17 mouse cellular contexts compared by ENCODE assay signal in the genomic region with DNA sequence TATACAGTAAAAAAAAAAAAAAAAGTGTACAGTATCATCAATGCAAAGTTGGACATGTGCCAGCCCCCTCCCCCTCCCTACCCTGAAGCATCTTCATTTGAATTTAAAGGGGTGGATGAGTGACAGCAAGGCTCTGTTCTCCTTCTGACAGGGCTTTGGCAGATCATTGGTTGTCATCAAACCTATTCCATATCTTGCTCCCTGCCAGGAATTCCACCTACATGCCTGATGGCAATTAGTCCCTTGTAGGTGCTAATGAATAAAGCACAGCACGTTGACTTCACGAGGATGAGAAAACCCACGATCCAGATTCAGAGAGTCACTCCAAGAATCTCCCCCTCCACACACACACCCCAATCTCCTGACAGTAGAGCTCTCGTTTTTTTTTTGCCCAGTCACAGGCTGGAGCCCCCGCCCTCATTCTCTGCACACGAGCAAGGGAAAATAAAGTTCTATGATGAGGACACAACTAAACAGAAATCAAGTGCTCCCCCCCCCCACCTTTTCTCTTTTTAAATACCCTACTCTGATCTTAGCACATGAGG.
DNase-seq lines count a peak whose midpoint lies in the region; ATAC-seq and TF ChIP-seq lines count a peak whose summit lies in the region.
"Had no signal": no experiment of that assay in that cellular context is flagged by ENCODE, and none has a peak within 500 bp of the region (broad histone marks: within the 10 kb centered on the region; RNA-seq: fewer than 3 reads in every experiment).

No protein-coding gene starts in this region.

- H3K36me3 ChIP-seq in hindbrain, postnatal 0 days (ENCODE audit: insufficient read depth, low read length): no peaks in the 10 kb centered on the region
- H3K36me3 ChIP-seq: embryonic facial prominence, embryonic 13.5 days; liver, embryonic 13.5 days had no signal

- intact Hi-C loops in gastrocnemius, postnatal 36 days (cut with DNase I): no loop called here

- no peak overlapping the region for H3K9ac ChIP-seq in hindbrain, postnatal 0 days (replicated peaks; ENCODE audit: low read length)
- H3K9ac ChIP-seq: embryonic facial prominence, embryonic 13.5 days; liver, embryonic 13.5 days had no signal

- TF ChIP-seq CTCF in hindbrain, postnatal 0 days (IDR thresholded peaks at IDR 0.05; ENCODE audit: low read depth): no peak

- ATAC-seq in frontal cortex, adult (ENCODE audit: low TSS enrichment): no peak
- ATAC-seq in hindbrain, postnatal 0 days: peak; percentile 61
- ATAC-seq: intestine, postnatal 0 days had no signal

- H3K4me2 ChIP-seq in hindbrain, postnatal 0 days (ENCODE audit: low read depth, low read length): no peak overlapping the region
- H3K4me2 ChIP-seq: embryonic facial prominence, embryonic 13.5 days; liver, embryonic 13.5 days had no signal

- no peaks in the 10 kb centered on the region; the same call in 1 of the 2 replicates for H3K4me1 ChIP-seq in hindbrain, postnatal 0 days (ENCODE audit: insufficient read depth, low read length)
- H3K4me1 ChIP-seq: liver, embryonic 13.5 days had no signal

- WGBS in hindbrain, postnatal 0 days: 40% methylated on average over 6 of the region's 6 CpGs

- H3K27me3 ChIP-seq in hindbrain, postnatal 0 days (ENCODE audit: insufficient read depth, low read length): no peaks in the 10 kb centered on the region
- H3K27me3 ChIP-seq: liver, embryonic 13.5 days had no signal

- peak; percentile 22 to 37 for DNase-seq in frontal cortex, adult 2 months (ENCODE audit: extremely low spot score in 1 of 2, low spot score in 1 of 2)
- peak; percentile 41 for DNase-seq in retina, postnatal 1 day
- DNase-seq in retina, embryonic 14.5 days (ENCODE audit: low spot score): no peak
- DNase-seq in hindbrain, postnatal 0 days (ENCODE audit: low spot score): peak; percentile 30
- DNase-seq in right cerebral cortex, postnatal 10 days (ENCODE audit: low spot score in 2 of 2): peak; percentile 47 to 57
- no peak for DNase-seq in kidney, postnatal 4 days
- DNase-seq in gastrocnemius, postnatal 36 days: no peak
- DNase-seq: adrenal gland, postnatal 36 days; cerebellum, adult 9-11 months; gastrocnemius, postnatal 14 days; liver, embryonic 13.5 days; lung, postnatal 4 days; spleen, adult 18-20 months; thymus, postnatal 25 days had no signal

- no peaks in the 10 kb centered on the region for H3K9me3 ChIP-seq in hindbrain, postnatal 0 days (ENCODE audit: low read length)
- H3K9me3 ChIP-seq: embryonic facial prominence, embryonic 13.5 days; liver, embryonic 13.5 days had no signal

- H3K4me3 ChIP-seq in hindbrain, postnatal 0 days (ENCODE audit: low read length): no peak overlapping the region
- H3K4me3 ChIP-seq: embryonic facial prominence, embryonic 13.5 days; liver, embryonic 13.5 days had no signal

- H3K27ac ChIP-seq in hindbrain, postnatal 0 days: no peak overlapping the region
- H3K27ac ChIP-seq: embryonic facial prominence, embryonic 13.5 days; liver, embryonic 13.5 days had no signal

Comparison
In these comparisons a context has a peak if more than half of its experiments do, and no peak if none do; other contexts are left out.
1. DNase-seq: peak in frontal cortex, adult 2 months (2 of 2), retina, postnatal 1 day (single experiment), hindbrain, postnatal 0 days (single experiment) and right cerebral cortex, postnatal 10 days (2 of 2); none in retina, embryonic 14.5 days (single experiment), kidney, postnatal 4 days (0 of 2) and gastrocnemius, postnatal 36 days (0 of 2).